Mouse (Mus musculus) embryonic facial prominence, embryonic 12.5 days (tissue): ENCODE measurements at regions not wholly inside any gene's neighbourhood (a gene's known extent, or its start where the extent isn't known, plus 50 kb on each side); places are given as distances from the start of the nearest gene placed in this dataset.

Source experiments
- ATAC-seq: fragments of 200-750 bp; cut with Nextera tagmentation; 2 replicates; pipeline ENCODE4 v1.8.0; 2017; ENCODE audit not compliant: insufficient number of reproducible peaks, insufficient read depth, low FRiP score, low TSS enrichment
- H3K27ac ChIP-seq: fragments of 300-500 bp; sonication (generic); 2 replicates; pipeline ENCODE4 v1.5.1; 2016; ENCODE audit warnings: mild to moderate bottlenecking
- H3K27me3 ChIP-seq: fragments of 300-500 bp; sonication (generic); 2 replicates; pipeline ENCODE4 v1.6.1; 2016; ENCODE audit warnings: mild to moderate bottlenecking, moderate library complexity
- H3K36me3 ChIP-seq: fragments of 300-500 bp; sonication (generic); 2 replicates; pipeline ENCODE4 v1.6.1; 2016; ENCODE audit warnings: mild to moderate bottlenecking
- H3K4me1 ChIP-seq: fragments of 300-500 bp; sonication (generic); 2 replicates; pipeline ENCODE4 v1.6.1; 2016
- H3K4me2 ChIP-seq: fragments of 300-500 bp; sonication (generic); replicated peaks from 2 replicates; pipeline ENCODE4 v1.6.1; 2016; ENCODE audit warnings: mild to moderate bottlenecking, moderate library complexity
- H3K4me3 ChIP-seq: fragments of 300-500 bp; sonication (generic); 2 replicates; pipeline ENCODE4 v1.5.1; 2016; ENCODE audit warnings: mild to moderate bottlenecking
- H3K9ac ChIP-seq: fragments of 300-500 bp; sonication (generic); 2 replicates; pipeline ENCODE4 v1.6.1; 2016; ENCODE audit warnings: mild to moderate bottlenecking, moderate library complexity
- H3K9me3 ChIP-seq: fragments of 300-500 bp; sonication (generic); 2 replicates; pipeline ENCODE4 v1.6.1; 2016; ENCODE audit warnings: mild to moderate bottlenecking, moderate library complexity
- WGBS: fragments of 180-500 bp; shearing (Covaris S2); methylation state at CpG from one replicate; pipeline ENCODE4 v1.1.7; 2016; 5-methylcytosine and 5-hydroxymethylcytosine counted together

DNA sequence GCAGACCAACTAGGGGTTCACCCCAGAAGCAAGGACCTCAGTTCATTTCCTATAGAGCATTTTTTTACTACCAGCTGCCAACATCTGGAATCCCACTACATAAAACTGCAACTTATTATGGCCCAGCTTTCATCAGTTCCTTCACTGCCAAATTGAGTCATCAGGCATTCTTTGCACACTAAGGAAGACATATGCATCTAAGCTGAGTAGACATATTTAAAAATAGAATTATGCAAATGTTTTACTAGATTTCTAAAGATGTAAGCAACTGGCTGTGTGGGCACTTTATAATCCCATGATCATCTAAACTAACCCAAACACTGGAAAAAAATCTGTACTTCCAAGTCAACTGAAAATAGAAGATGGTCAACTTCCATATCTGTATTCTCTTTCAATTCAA is 415.9 kb upstream of the Rarb start:
- Histone ChIP-seq H3K9me3 (no peaks in the 10 kb centered on the region), H3K36me3 (no peaks in the 10 kb centered on the region), H3K4me2 (no peak overlapping the region), H3K9ac (no peak overlapping the region), H3K4me1 (no peaks in the 10 kb centered on the region), H3K4me3 (no peak overlapping the region), H3K27ac (no peak overlapping the region), H3K27me3 (no peaks in the 10 kb centered on the region)
- no peak for ATAC-seq

DNA sequence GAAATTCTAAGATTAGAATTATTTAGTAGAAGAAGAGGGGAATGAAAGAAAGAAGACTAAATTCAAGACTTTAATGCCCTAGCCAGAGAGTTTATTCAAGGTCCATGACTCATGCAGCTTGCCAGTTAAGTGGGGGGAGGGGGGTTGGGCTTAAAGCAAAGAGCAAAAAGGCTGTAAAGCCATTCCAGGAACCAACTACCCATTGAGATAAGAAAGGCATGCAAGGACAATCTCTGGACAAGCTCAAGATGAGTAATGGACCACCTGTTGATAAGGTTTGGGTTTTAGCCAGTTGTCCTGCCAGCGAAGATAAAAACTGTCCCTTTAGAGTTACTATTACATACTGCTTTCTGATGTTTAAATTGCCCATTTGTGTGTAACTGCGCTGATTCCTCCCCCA is 392.5 kb upstream of the Rarb start:
- no peak overlapping the region for H3K27ac ChIP-seq
- H3K4me1 ChIP-seq = no peaks in the 10 kb centered on the region
- ATAC-seq = no peak
- H3K4me3 ChIP-seq = no peak overlapping the region
- H3K27me3 ChIP-seq = no peaks in the 10 kb centered on the region
- H3K4me2 ChIP-seq = no peak overlapping the region
- no peak overlapping the region for H3K9ac ChIP-seq
- WGBS = 93% methylated on average over 2 of the region's 2 CpGs
- H3K9me3 ChIP-seq = no peaks in the 10 kb centered on the region
- H3K36me3 ChIP-seq = no peaks in the 10 kb centered on the region

DNA sequence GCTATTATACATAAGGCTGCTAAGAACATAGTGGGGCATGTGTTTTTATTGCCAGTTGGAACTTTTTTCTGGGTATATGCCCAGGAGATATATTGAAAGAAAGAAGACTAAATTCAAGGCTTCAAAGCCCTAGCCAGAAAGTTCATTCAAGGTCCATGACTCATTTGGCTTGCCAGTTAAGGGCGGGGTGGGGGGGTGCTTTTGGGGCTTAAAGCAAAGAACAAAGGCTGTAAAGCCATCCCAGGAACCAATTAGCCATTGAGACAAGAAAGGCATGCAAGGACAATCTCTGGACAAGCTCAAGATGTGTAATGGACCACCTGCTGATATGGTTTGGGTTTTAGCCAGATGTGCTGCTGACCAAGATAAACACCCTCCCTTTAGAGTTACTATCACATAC is 386.7 kb upstream of the Rarb start:
- WGBS = 69% methylated on average over 1 of the region's 1 CpGs
- Histone ChIP-seq H3K36me3 (no peaks in the 10 kb centered on the region), H3K9me3 (peaks cover 3% of the 10 kb centered on the region; the same call in 1 of the 2 replicates), H3K9ac (no peak overlapping the region), H3K4me3 (no peak overlapping the region), H3K27ac (no peak overlapping the region), H3K4me2 (no peak overlapping the region), H3K27me3 (no peaks in the 10 kb centered on the region), H3K4me1 (no peaks in the 10 kb centered on the region)
- no peak for ATAC-seq

DNA sequence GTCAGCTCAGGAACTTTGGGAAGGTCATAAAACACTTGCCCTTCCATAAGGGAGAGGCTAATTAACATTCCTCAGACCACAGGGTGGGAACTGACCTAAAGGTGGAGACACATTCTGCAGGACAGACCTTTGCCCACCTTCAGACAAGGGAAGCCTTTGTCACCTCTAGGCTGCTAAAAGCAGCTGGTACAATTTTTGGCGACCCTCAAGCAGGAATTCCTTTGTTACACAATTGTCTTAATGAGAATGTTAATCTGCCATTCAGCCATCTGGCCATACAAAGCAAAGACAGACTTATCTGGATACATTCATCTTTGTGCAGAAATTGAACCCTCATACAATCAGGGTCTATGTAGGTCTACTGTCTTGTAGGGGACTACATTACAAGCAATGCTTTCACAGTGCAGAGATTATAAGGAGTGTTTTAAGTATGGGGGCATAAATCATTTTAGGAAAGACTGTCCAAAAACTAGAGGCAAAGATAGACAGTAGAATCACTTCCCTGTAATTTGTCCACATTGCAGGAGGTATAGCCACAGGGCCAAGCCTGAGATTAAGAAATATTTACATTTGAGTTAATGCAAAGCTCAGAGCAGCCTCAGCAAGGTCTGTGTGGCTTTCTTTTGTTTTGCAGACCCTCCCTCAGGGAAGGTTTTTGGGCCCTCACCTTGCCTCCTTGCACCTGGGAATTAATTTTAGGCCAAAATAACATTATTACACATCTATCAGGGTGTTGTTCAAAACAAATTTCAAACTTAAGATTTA is 384.5 kb upstream of the Rarb start:
- Histone ChIP-seq H3K9me3 (peaks cover 3% of the 10 kb centered on the region; the same call in 1 of the 2 replicates), H3K27me3 (no peaks in the 10 kb centered on the region), H3K4me2 (no peak overlapping the region), H3K9ac (no peak overlapping the region), H3K27ac (no peak overlapping the region), H3K4me1 (no peaks in the 10 kb centered on the region), H3K4me3 (no peak overlapping the region), H3K36me3 (no peaks in the 10 kb centered on the region)
- WGBS = 44% methylated on average over 1 of the region's 1 CpGs
- no peak for ATAC-seq

DNA sequence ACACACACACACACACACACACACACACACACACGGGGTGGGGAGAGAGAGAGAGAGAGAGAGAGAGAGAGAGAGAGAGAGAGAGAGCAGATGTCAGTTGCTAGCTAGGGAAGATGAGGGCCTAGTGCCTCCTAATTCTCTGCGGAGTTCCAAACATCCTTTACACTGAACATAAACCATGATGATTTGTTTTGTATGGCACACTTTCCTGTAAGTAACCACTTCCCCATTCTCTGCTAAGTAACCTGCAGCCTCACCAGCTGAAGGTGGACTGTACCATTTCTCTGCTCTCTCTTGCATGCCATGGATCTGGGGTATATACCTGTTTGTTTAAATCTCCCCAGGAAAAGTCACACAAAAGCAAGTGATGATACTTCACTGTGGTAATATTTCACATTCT is 374.0 kb upstream of the Rarb start:
- ATAC-seq = no peak
- H3K27ac ChIP-seq = no peak overlapping the region
- no peaks in the 10 kb centered on the region for H3K36me3 ChIP-seq
- H3K4me3 ChIP-seq = no peak overlapping the region
- H3K9me3 ChIP-seq = no peaks in the 10 kb centered on the region
- H3K4me2 ChIP-seq = no peak overlapping the region
- no peaks in the 10 kb centered on the region for H3K27me3 ChIP-seq
- no peaks in the 10 kb centered on the region for H3K4me1 ChIP-seq
- H3K9ac ChIP-seq = no peak overlapping the region
- WGBS = 72% methylated on average over 2 of the region's 2 CpGs

DNA sequence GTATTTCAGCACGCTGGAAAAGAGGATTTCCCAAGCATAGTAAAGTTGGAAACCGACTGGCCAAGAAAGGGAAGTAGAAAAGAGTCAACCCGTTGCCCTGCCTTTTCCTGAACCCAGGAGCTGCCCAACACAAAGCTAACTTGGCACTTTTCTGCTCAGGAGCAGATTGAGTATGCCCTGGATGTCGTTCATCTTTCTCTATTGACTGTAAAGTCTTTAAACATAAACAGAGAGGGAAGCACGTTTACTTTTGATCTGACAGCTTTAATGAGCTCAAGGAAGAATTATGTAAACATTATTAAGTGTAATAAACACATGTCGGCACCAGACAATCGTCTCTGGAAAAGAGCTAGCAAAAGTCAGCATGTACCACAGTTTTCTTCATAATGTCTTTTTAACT is 354.3 kb upstream of the Rarb start:
- 30% methylated on average over 7 of the region's 7 CpGs for WGBS
- H3K4me1 ChIP-seq = no peaks in the 10 kb centered on the region
- H3K4me2 ChIP-seq = peak overlapping the region; percentile 89
- no peaks in the 10 kb centered on the region for H3K9me3 ChIP-seq
- no peaks in the 10 kb centered on the region for H3K36me3 ChIP-seq
- no peak for ATAC-seq
- H3K27me3 ChIP-seq = peaks cover 14% of the 10 kb centered on the region; the same call in 1 of the 2 replicates
- H3K4me3 ChIP-seq = peak overlapping the region; percentile 46; the same call in 1 of the 2 replicates
- no peak overlapping the region for H3K27ac ChIP-seq
- H3K9ac ChIP-seq = no peak overlapping the region

DNA sequence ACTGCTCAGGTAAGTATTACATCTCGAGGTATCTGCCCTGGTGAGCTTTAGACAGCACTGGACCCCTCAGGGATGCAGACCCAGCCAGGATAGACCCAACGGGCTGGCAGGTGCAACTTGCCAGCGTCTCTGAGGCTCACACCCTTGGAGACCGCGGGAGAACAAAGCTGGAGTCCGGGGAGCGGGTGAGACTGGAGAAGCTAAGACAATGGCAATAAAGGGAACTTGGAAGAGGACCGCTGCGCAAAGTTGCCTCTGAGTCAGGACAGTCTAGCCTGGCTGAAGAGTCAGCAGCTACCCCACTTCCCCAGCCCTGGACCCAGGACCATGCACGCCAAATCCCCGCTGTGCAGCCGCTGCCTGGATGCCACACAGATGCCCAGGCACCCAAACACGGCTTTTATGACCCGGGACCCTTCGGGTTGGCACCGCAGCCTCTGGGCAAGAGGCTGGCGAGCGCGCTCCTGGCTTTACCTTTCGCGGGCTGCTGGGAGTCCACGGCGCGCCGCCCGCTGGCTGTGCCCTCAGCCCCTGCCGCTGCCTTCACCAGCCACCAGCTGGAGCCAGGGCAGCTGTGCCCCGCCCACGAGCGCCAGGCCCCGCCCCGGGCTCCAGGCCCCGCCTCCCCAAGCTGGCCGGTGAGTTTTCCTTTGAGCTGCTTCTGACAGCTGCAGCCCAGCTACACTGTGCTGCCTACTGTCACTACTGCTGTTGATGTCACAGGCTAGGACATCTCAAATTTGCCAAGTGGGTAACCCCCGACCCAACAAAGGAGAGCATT is 353.6 kb upstream of the Rarb start:
- H3K4me2 ChIP-seq = peak overlapping the region; percentile 89
- H3K9me3 ChIP-seq = no peaks in the 10 kb centered on the region
- H3K9ac ChIP-seq = peak overlapping the region; percentile 48
- H3K27me3 ChIP-seq = peaks cover 14% of the 10 kb centered on the region; the same call in 1 of the 2 replicates
- ATAC-seq = peak; percentile 93
- H3K4me3 ChIP-seq = peak overlapping the region; percentile 46
- WGBS = 2% methylated on average over 35 of the region's 35 CpGs
- H3K27ac ChIP-seq = no peak overlapping the region
- no peaks in the 10 kb centered on the region for H3K4me1 ChIP-seq
- no peaks in the 10 kb centered on the region for H3K36me3 ChIP-seq

DNA sequence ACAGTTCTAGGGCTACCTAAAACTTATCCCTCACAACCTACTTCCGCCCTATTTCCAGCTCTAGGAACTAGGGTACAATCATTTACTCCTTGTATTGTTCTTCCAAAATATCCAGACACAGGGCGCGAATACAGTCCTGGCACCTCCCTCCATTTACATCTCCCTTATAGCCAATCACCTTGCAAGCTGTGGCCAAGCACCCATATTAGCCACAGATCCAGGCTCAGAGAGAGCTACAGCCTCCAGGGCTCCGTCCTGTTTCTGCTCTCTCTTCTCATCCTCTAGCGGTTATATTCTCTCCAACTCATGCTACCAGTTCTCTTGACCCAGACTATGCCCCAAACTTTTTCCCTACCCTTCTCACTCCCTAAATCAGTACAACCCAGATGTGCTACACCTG is 352.9 kb upstream of the Rarb start:
- H3K9ac ChIP-seq = no peak overlapping the region
- ATAC-seq = 0 out of 2 replicates have a peak, but pooled peaks have one; percentile 6
- no peaks in the 10 kb centered on the region for H3K36me3 ChIP-seq
- 48% methylated on average over 5 of the region's 5 CpGs for WGBS
- no peak overlapping the region for H3K27ac ChIP-seq
- H3K9me3 ChIP-seq = no peaks in the 10 kb centered on the region
- H3K27me3 ChIP-seq = peaks cover 14% of the 10 kb centered on the region; the same call in 1 of the 2 replicates
- no peaks in the 10 kb centered on the region for H3K4me1 ChIP-seq
- H3K4me2 ChIP-seq = peak overlapping the region; percentile 89
- peak overlapping the region; percentile 46 for H3K4me3 ChIP-seq

DNA sequence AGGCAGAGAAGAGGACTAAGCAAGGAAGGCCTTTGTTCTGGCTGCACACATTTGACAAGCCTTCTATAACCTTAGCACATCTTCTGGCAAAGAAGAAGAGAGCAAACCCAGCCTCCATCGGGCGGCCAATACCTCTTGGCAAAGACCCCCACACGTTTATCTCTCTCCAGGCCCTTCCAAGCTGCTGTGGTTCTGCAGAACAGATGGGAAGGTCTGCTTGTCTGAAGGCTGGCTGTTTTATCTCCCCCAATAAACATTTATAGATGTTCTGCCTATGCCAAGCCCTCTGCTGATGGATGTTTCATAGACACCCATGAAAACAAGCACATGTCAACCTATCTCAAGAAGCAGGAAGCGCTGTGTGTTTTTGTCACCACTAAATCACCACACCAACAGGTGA is 339.4 kb upstream of the Rarb start:
- Histone ChIP-seq H3K9ac (no peak overlapping the region), H3K9me3 (no peaks in the 10 kb centered on the region), H3K27ac (no peak overlapping the region), H3K4me2 (no peak overlapping the region), H3K27me3 (no peaks in the 10 kb centered on the region), H3K4me1 (no peaks in the 10 kb centered on the region), H3K36me3 (no peaks in the 10 kb centered on the region), H3K4me3 (no peak overlapping the region)
- 85% methylated on average over 4 of the region's 4 CpGs for WGBS
- ATAC-seq = no peak

DNA sequence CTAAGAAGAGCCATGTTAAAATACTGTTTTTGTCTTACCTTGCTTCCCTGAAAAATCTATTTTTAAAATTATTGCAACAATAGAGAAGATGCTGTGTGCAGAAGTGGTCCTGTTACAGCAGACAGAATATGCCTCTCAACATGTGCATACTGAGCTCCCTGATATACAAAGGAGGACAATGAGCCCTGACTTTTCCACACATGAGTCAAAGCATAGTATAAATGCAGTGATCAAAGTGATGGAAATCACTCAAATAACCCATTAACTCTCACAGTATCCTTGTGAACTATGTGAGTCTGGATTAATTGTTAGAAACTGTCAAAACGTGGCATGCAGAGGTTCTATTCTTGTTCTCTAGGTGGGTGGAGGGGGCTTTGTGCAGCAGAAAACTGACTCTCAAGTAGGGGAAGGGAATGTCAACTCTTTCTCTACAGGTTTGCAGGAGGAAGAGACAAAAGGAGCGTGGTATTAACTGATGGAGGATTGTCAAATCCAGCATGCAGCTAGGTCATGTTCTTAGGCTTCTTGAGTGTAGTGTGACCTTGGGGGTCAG is 337.5 kb upstream of the Rarb start:
- Histone ChIP-seq H3K27ac (no peak overlapping the region), H3K9ac (no peak overlapping the region), H3K36me3 (no peaks in the 10 kb centered on the region), H3K4me2 (no peak overlapping the region), H3K27me3 (no peaks in the 10 kb centered on the region), H3K9me3 (no peaks in the 10 kb centered on the region), H3K4me1 (no peaks in the 10 kb centered on the region), H3K4me3 (no peak overlapping the region)
- 71% methylated on average over 2 of the region's 2 CpGs for WGBS
- no peak for ATAC-seq

DNA sequence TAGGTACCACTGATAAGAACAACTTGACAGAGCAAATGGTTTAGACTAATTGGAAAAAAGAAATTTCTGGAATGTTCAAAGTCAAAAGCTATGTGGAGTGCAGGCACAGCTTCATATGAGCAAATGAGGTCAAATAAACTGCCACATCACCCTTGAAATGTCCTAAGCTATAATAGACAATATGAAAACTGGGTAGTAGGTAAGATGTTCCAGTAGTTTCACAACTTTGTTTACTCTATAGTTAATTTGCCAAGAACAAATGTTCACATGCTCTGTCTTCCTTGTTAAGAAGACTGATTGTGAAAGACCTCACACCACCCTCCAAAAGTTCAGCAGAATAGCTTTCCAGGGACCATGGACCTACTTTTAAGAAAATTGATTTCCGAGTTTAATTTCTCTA is 301.7 kb upstream of the Rarb start:
- H3K36me3 ChIP-seq = no peaks in the 10 kb centered on the region
- H3K4me3 ChIP-seq = no peak overlapping the region
- H3K27me3 ChIP-seq = no peaks in the 10 kb centered on the region
- H3K9ac ChIP-seq = no peak overlapping the region
- no peaks in the 10 kb centered on the region for H3K4me1 ChIP-seq
- whole genome bisulfite sequencing = 98% methylated on average over 1 of the region's 1 CpGs
- H3K9me3 ChIP-seq = no peaks in the 10 kb centered on the region
- no peak for ATAC-seq
- H3K4me2 ChIP-seq = no peak overlapping the region
- H3K27ac ChIP-seq = no peak overlapping the region

DNA sequence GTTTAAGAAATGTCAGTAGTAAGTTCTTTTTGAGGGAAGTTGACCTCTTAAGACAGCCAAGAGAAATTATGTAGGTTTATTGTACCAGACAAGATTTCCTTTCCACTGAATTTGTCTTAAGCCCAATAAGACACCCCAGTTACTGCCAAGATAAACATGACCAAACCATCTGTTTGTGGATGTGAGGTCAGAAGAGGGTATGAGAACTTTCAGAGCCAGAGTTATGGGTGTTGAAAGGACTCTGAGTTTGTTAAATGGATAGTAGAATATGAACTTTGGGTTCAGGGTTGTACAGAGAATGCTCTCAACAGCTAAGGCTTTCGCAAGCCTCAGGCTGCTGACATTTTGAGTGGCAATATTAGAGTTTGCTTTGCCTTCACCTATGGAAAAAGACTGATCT is 287.7 kb upstream of the Rarb start:
- no peaks in the 10 kb centered on the region for H3K36me3 ChIP-seq
- H3K4me1 ChIP-seq = no peaks in the 10 kb centered on the region
- H3K9ac ChIP-seq = no peak overlapping the region
- no peaks in the 10 kb centered on the region for H3K27me3 ChIP-seq
- H3K4me2 ChIP-seq = no peak overlapping the region
- H3K4me3 ChIP-seq = no peak overlapping the region
- H3K9me3 ChIP-seq = no peaks in the 10 kb centered on the region
- WGBS = 91% methylated on average over 1 of the region's 1 CpGs
- H3K27ac ChIP-seq = no peak overlapping the region
- no peak for ATAC-seq
